Mouse (Mus musculus) embryo, embryonic 10.5 days (tissue): Measurements from ENCODE around the gene Gm45234.

Experiments used
- DNase-seq: peaks from one replicate; pipeline ENCODE4 v3.0.0-alpha.2; 2015; ENCODE audit warnings: low spot score

Gm45234 gene

GRCm38 (mm10) chr6:124706061-124706627 lies 49.7 kb downstream of the Gm45234 start:
- no peak for DNase-seq

- DNase-seq = no peak
Measured at GRCm38 (mm10) chr6:124704417-124704816, 51.4 kb downstream of the Gm45234 start.

GRCm38 (mm10) chr6:124703789-124704188 lies 52.0 kb downstream of the Gm45234 start:
- no peak for DNase-seq

- peak; percentile 78 for DNase-seq
Measured at GRCm38 (mm10) chr6:124702784-124703103, 53.1 kb downstream of the Gm45234 start.

GRCm38 (mm10) chr6:124702102-124702783 lies 53.6 kb downstream of the Gm45234 start:
- DNase-seq = no peak

- DNase-seq = no peak
Measured at GRCm38 (mm10) chr6:124701338-124701737, 54.5 kb downstream of the Gm45234 start.

GRCm38 (mm10) chr6:124699962-124700610 lies 55.7 kb downstream of the Gm45234 start:
- DNase-seq = no peak

- no peak for DNase-seq
Measured at GRCm38 (mm10) chr6:124699366-124699765, 56.5 kb downstream of the Gm45234 start.

- DNase-seq = no peak
Measured at GRCm38 (mm10) chr6:124698751-124699150, 57.1 kb downstream of the Gm45234 start.

- DNase-seq = no peak
Measured at GRCm38 (mm10) chr6:124696441-124697150, 59.2 kb downstream of the Gm45234 start.

GRCm38 (mm10) chr6:124694166-124694955 lies 61.5 kb downstream of the Gm45234 start:
- no peak for DNase-seq

- DNase-seq = peak; percentile 22
Measured at GRCm38 (mm10) chr6:124693243-124693981, 62.4 kb downstream of the Gm45234 start.

- DNase-seq = no peak
Measured at GRCm38 (mm10) chr6:124690517-124690916, 65.3 kb downstream of the Gm45234 start.
